Mouse (Mus musculus) cortical plate, adult 2 months (tissue): ENCODE data around the gene Retn.

Experiments used
- CTCF ChIP-seq: fragments of 200-500 bp; IDR thresholded peaks from 2 replicates; pipeline ENCODE4 v1.5.1; 2011; ENCODE audit warnings: mild to moderate bottlenecking, control low read depth, low read length; ENCODE audit not compliant: insufficient read depth; ENCODE audit errors: extremely low read depth
- POLR2A ChIP-seq: fragments of 200-500 bp; IDR thresholded peaks from 2 replicates; pipeline ENCODE4 v1.6.1; 2011; ENCODE audit warnings: mild to moderate bottlenecking, low read length, control low read depth; ENCODE audit not compliant: insufficient read depth; ENCODE audit errors: extremely low read depth

GRCm38 (mm10) chr8:3679656-3680055 lies 24.1 kb downstream of the Retn start:
- TF ChIP-seq POLR2A (no peak), CTCF (no peak)
